Mouse (Mus musculus) adrenal gland, adult 8-10 months (tissue): ENCODE measurements around the gene Fignl1. TPM values are rescaled to one million over a fixed set of nuclear protein-coding genes. Genes with fewer than 3 reads are reported as not detected.

Experiments
- DNase-seq: peaks from one replicate; pipeline ENCODE4 v3.0.0; 2022
- total RNA-seq, 4 experiments: library from RNA; stranded (reverse); gene quantifications; 2 replicates each; pipeline ENCODE4 v1.2.4; 2022

Gene Fignl1
- total RNA-seq, 4 experiments from 2014 or later: 1.3 to 2.8 (median 2.1) TPM

DNA sequence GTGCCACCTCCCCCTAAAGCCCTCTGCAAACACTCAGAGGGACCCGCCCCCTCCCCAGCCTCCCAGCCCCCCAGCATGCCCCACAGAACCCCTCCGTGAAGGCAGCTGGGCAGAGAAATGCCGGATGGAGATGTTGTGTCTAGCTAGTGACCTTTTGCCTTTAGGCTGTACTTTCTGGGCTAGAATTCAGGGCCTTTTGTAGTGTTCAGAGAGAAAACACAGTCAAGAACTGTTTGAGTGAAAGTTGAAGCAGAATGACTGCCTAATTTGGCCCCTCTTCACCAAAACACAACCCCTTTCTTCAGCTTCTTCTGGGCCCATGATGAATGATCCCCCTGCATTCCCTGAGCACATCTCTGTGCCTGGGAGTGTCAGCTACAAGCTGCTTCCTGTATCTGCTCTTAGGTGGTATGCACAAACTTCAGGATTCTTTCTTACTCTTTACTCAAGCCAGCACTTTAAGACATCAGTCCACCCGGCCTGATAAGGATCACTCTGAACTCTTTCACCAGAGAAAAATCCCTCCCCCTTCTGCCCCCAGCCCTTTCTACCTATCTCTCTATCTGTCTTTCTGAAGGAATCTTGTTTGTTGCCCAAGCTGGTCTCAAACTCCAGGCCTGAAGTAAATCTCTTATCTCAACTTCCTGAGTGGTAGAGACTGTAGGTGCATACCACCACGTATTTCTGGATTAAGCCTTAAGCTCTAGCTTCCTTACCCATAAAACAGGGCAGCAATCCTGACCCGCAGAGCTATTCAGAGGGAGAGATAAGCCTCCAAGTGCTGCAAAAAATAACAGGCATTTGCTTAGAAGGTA is 23.4 kb upstream of the Fignl1 start:
- no peak for DNase-seq

DNA sequence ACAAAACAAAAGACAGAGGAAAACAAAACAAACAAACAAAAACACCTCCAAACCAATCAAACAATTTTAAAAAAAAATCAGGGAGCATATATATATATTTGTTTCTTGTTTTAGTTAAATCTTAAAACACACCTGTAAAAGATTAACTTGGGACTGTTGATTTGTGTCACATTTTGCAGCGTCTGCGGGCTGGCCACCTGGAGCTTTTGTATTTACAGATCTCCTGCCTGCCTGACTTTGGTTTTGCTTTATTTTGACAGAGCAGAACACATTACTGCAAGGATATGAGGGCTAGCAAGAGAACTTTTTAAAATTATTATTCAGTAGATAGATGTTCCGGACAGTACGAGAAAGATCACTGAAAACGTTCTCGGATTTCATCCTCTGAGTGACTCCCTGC is 22.8 kb upstream of the Fignl1 start:
- no peak for DNase-seq

DNA sequence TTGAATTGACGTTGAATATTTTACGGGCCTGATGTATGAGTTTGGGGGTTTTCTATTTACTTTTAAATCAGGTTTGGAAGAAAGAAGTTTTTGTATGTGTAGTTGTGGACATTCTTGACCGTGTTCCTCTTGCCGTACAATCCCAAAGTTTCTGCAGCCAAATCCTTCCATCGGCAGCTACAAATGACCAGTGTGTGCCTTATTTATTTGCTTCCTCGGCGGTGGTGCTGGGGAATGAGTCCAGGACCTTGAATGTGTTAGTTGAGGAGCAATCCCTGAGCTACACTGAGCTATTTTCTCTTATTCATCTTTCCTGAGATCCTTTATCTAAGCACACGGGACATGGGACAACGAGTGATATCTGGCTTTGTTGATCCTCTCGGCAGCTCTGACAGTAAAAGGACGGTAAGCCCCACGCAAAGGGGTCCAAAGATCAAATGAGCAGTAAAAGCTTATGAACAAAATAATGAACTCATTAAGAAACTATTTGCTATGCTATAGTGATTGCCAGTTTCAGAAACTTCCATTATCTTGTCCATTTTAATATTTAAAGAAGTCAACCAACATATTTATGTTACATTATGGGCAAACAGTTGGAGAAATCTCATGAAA is 22.2 kb upstream of the Fignl1 start:
- no peak for DNase-seq

DNA sequence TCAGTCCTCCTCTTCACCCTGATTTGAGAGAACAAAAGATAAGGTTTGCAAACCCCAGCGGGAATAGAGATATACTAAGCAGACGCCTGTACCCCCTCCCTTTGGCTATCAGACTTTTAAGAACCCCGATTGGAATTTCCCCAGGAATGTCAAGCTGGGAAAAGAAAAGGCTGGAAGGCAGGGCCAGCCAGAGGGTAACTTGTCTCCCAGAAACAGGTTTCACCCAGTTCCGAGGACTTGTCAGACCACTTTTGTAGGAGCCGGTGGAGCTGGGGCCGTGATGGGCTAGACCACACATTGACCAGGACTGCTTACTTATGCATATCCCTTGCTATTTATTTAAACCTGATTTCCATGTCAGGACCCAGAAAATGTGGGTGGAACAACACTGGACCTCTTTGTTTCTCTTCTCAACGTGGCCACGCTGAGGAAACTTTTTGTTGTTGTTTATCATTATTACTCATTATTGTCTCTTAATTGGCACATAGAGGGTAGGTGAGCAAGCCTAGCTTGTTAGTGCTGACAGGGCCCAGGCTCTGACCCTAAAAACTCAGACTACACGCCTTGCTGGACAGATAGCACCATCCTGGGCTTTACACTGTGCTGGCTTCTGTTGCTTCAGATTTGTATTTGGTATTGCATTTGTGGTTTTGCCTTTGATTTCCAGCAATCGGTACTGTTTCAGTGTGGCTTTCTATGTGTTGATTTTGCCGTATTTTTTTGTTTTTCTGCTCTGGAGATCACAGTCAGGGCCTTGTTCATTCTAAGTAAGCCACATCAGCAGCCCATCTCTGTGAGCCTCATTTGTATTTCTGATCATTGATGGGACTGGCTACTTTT is 20.6 kb upstream of the Fignl1 start:
- no peak for DNase-seq

DNA sequence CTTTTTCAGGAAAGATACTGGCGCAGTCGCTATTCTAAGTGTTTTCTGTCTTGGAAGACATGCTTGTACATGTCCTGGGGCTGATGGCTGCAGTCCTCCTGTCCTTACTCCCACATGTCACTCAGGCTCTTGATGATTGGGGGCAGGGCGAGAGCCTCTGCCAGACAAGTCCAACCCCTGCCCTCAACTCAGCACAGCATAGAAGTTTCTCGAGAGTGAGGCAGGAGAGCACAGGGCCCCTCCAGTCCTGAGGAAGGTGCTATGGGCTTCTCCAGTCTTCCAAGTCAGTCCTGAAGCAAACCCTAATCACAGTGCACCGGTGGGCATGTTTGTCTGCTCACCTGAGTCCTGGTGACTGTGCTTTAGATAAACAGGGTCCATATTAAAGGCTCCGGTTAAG is 20.0 kb upstream of the Fignl1 start:
- no peak for DNase-seq

DNA sequence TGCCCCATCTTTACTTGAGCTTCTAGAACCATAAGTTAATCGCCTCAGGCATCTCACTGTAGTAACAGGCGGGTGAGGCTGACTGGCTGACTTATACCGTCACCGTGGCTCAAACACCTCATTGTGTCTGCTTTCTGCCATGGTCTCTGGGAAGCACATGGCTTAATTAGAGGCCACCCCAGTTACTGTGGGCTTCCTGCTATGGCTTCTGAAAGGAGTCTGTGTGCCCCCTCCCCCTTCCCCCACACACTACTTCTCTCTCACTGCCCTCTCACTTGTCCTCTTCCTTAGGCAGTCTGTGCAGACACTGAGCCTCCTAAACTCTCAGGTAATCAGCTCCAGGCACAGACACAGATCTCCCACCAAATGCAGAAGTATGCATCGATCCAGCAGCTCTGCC is 19.5 kb upstream of the Fignl1 start:
- DNase-seq: no peak

DNA sequence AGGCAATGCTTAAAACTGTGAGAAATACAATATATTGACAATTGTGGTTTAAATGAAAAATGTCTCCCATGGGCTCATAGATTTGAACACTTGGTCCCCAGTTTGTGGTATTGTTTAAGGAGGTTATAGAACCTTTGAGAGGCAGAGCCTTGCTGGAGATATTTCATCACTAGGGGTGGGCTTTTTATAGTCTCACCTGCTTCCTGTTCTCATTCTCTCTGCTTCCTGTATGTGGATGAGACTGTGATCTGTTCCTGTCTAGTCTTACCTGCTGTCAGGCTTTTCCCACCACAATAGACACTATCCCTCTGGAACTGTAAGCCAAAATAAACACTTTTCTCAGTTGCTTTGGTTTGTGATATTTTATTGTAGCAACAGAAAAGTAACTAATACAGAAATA is 17.7 kb upstream of the Fignl1 start:
- DNase-seq: no peak

DNA sequence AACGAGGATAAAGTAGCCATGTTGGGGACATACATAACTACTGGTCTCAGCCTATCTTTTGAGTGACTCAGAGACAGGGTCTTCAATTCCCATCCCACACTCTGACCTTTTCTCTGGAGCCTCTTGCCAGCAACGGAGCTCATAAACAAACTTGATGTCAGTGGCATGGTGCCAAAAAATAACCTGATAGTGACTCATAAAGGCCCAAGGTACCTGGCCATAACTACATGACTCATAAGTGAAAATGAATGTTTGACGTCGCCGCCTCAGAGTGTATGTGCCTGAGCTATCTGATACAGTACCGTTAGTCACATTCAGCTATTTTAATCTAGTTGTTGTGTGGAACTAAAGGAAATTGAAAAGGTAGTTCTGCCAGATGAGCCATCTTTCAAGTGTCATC is 16.9 kb upstream of the Fignl1 start:
- no peak for DNase-seq

DNA sequence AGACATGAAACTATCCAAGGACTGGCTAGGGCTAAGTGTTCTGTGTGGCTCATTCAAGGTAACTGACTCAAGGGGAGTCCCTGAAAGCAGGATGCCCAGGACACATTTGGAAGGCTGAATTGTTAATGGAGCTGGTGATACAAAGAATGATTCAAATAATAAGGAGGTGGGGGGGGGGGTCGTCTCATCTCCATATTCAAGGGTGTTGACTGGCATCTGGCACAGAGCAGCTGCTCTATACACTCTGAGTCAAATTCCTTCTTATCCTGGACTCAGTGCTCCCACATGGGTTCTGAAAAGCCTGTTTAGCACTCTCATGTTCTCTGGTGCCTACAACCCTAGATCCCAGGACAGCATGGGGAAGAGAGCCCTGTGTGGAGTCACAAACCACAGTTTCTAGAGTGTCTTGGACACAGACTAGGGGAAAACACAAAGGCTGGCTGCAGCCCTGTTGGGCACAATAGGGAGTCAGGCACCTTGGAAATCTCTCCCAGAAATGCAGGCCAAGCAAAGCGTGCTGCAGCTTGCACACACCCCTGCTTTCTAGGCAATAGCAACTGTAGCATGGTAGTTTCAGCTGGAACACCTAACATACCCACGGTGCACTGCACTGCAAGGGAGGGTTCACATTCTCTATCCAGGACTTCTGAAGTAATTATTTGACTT is 16.3 kb upstream of the Fignl1 start:
- peak; percentile 49 for DNase-seq

DNA sequence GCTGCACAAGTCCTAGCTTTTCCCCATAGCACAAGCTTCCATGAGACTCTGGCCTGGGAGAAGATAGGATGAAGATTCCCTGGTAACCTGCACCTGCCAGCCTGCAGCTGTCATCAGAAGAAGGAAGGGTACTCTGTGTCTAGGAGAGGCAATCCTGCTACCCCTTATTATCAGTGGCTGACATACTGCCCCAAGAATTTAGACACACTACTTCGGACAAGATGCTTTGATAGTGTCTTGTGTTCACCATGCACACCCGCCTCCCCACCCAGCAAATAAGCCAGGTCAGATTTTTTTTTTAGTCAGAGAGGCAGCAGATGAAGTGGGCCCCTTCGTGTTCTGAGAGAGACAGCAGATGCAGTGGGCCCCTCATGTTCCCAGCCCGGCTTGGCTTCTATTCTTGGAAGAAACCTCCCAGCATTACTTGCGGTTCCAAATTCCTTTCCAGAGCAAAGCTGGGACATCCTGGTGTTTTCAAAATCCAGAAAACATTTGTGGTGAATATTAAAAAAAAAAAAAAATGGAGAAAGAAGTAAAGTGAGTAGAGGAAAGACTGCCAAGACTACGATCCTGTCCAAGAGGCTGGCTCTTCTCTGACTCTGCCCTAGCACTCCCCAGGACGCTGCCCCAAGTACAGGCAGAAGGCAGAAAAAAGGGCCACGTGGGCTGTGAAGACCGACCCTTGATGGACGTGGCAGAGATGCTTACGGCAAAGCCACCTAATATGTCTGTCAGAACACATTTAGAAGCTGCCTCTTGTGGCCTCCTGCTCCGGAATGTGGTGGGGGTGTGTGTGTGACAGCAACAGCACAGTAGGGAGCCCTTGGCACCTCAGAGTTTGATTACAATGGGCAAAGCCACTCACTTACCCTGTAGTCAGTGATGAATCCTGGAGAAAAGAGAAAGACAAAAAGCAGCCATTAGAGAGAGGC is 15.5 kb upstream of the Fignl1 start:
- DNase-seq: no peak

DNA sequence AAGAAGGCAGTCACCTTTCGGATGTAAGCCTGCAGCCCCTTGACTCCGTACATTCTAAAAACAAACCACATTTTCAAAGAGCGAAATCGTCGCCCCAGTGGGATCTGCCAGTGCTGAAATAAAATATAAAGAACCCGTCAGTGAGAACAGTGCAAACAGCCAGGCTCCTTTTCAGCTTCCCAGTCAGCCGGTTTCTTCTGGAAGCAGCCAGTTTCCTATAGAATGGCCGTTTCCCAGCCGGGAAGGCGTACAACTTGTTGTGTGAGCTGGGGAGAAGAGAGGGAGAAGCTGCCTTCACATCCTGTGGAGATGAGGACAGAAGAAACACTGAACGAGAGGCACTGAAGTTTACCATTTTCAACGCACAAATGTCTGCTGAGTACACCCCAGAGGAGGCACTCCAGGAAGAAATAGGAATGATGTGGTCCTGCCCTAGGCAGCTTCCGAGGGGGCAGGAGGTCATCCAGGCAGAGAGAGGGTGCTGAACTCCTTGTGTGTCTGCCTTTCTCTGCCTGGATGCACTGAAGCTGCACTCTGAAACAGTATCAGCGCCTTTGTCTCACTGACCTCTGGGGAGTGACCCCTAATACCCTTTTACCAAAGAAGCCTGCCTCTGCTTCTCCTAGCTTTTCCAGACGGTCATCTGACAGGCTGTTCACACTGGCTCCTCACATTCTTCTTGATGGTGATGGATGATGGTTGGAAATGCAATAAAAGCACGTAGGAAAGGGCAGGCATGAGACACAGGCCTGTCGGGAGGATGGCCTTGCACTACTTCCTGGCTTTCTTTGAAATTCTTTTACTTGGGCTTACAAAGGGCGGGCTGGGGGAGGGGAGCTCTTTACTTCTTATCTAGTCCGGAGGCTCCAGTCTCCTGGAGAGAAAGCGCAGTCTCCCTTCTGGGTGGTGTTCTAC is 13.7 kb upstream of the Fignl1 start:
- DNase-seq: peak; percentile 73

DNA sequence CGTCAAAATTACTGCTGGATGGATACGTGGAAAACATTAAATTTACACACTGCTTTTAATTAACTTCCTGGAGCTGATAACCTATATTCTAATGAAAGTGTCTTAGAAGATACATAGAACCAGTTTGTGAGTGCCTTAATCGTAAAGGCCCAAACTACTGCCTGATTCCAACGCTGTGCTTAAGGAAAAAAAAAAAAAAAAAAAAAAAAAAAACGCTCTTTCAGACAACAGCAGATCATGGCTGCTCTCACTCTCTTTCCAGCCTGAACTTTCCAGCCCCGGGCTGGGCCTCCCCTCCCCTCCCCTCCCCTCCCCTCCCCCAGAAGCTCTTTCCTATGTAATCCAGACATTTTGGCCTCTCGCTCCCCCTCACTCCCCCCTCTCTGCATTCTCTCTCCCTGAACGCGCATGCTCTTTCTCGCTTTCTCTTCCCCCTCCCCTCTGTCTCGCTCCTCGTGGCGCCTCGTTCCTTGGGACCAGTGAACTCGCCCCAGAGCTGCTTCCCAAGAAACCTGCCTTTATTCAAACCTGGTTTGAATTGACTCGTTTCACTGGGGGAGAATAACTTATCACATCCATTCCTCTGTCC is 12.7 kb upstream of the Fignl1 start:
- DNase-seq: no peak

DNA sequence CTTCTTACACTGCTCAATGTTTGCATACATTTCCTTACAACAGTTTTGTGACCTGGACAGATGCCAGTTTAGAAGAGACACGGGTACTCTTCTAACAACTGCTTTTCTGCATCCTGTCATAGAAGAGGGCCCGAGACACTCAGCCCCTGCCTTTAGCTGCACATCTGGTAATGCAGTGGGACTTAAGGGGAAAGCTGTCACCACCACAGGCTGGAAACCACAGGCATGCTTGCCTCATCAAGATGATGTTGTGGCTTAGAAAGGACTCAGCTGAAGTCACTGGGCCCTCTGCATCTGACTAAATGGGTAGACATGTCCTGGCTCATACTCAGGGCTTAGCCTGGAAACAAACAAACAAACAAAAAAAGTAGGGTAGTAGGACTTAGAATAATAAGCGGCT is 12.0 kb upstream of the Fignl1 start:
- no peak for DNase-seq

DNA sequence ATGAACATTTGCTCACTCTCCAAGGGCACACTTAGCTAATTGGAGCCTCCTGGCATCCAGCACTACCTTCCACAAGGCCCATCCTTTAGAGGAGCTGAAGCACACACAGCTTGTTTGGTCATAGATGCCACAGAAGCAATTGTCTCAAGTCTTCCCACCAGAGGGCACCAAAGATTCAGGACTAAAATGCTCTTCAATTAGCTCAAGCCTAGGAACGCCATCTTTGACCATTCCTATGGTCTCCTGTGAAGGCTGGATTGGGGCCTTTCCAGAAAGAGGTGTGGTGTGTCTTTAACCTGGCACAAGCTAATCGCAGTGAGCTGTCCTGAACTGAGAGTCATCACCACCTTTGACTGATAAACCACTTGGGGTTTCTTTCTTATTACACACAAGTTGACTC is 11.5 kb upstream of the Fignl1 start:
- peak; percentile 64 for DNase-seq

DNA sequence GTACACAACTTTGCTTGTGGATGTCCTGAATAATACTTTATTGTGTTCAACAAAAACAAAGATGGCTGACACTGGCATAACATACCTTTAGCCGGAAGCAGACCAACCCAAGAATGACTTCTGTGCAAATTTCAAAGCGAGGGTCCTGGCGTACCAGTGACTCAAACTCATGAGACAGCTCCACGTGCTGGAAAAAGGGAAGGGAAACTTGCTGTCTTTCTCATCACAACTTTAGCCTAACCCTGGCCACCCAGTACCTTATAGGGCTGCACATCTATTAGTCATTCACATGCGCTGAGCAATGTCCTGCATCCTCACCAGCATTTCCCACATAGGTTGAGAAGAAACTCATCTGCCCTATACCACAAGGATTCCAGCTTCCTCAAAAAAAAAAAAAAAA is 10.4 kb upstream of the Fignl1 start:
- DNase-seq: no peak

DNA sequence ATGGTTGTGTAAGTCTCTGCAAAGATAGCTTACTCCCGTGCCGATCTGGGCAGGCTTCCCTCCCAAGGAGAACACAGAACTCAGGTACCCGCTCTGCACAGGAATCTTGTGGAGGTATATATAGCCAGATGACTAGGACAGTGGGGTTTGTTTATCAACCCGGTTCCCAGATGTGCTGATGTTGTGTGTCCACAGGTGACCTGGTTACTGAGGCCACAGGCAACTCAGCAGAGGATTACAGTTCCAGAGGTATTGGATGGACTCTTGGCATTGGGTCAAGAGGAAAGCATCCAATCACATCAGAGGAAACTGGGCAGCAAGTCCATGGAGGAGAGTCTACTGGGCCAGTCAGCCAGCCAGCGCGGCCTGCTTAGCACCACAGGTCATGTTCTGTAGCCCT is 10.0 kb upstream of the Fignl1 start:
- no peak for DNase-seq

DNA sequence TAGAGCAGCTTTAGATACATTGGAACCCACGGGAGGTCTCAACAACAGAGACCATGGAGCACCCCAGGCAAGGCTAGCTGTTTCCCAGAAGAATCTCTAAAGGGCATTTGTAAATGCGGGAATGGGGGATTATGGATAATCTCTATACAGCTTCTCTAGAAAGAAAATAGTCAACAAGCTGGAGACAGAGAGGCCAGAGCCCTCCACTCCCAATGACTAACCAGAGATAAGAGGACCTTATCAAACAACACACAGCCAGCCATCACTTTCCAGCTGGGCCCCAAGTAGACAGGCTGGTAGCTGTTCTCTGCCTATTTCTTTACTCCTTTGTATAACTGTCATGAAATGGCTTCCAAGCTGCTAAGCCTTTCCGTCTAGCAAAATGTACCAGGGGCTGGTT is 7.0 kb upstream of the Fignl1 start:
- no peak for DNase-seq

DNA sequence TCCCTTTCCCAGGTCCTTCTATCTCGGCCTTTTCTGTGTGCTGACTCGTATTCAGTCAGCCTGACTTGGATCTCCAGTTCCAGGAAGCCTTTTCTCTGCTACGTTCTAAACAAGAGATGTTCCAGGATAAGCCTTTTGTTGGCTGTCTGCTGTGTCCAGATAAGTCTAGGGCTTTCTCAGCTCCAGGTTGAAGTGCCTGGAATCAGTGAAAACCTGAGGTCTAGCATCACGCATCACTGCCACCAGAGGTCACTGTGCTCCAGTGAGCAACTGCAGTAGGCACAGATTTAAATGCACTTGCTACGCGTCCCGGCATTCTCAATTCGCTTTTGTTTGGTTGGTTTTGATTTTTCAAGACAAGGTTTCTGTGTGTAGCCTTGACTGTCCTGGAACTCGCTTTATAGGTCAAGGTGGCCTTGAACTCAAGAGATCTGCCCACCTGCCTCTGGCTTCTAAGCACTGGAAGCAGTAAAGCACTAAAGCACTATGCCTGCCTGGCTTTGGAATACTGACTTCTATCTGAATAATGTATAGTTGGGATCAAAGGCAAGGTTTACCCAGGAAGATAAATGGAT is 3.2 kb upstream of the Fignl1 start:
- peak; percentile 53 for DNase-seq

DNA sequence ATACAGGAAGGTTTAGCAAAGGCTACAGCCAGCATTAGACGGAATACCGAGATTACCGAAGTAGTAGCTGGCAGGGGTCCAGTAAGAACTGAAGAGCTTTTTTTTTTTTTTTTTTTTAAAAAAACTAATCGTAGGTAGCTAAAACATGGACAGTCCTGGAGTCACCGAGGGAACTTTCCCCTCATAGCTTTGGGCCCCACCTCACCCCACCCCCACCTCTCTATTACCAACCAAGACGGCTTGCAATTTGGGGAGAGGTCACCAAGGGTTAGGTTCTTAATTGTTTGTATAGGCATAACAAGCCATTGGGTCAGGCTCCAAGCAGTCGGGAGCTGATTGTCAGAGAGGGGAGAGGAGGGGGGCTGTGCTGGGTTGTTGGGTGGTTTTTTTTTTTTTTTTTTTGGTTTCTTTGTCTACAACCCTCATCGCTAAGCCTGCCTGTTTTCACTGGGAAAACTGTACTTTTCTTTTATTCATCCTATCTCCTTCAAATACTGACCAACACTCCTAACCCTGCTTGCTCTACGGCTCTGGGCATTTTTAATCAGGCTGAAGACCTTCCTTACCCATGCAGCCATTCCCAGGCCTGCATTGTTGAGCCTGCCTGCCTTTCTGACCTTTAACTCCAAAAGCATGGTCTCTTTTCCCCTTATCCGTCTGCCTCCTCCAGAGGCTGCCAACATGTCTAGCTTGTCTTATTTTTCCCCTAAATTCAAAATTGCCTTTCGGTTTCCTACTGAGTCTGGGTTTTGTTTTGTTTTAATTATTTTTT is 828 bp upstream of the Fignl1 start:
- DNase-seq: no peak
